Mouse (Mus musculus) 3T3-L1 (cell line): Measurements from ENCODE around the gene Pomt1.

ENCODE experiments used
- DNase-seq: peaks from one replicate; pipeline ENCODE4 v3.0.0-alpha.2; 2015; ENCODE audit warnings: low read depth, low spot score

Gene Pomt1

GRCm38 (mm10) chr2:32235886-32236759 lies at the start of gene Pomt1:
Gene Pomt1, plus strand, starts transcription at chr2:32236590.
- peak; percentile 95 for DNase-seq

GRCm38 (mm10) chr2:32187019-32187551 lies 49.3 kb upstream of the Pomt1 start:
- no peak for DNase-seq

GRCm38 (mm10) chr2:32187649-32188048 lies 48.7 kb upstream of the Pomt1 start:
- DNase-seq: no peak

GRCm38 (mm10) chr2:32189060-32189681 lies 47.2 kb upstream of the Pomt1 start:
- no peak for DNase-seq

GRCm38 (mm10) chr2:32190620-32191019 lies 45.8 kb upstream of the Pomt1 start:
- DNase-seq: no peak

- DNase-seq: peak; percentile 63
These were observed 44.4 kb upstream of the Pomt1 start for GRCm38 (mm10) chr2:32191872-32192507.

GRCm38 (mm10) chr2:32198977-32199376 lies 37.4 kb upstream of the Pomt1 start:
- no peak for DNase-seq

GRCm38 (mm10) chr2:32200033-32200432 lies 36.4 kb upstream of the Pomt1 start:
- no peak for DNase-seq

GRCm38 (mm10) chr2:32200712-32201111 lies 35.7 kb upstream of the Pomt1 start:
- DNase-seq: no peak

GRCm38 (mm10) chr2:32201527-32201926 lies 34.9 kb upstream of the Pomt1 start:
- DNase-seq: peak; percentile 87

- no peak for DNase-seq
These were observed 32.5 kb upstream of the Pomt1 start for GRCm38 (mm10) chr2:32203853-32204252.

GRCm38 (mm10) chr2:32207682-32208081 lies 28.7 kb upstream of the Pomt1 start:
- no peak for DNase-seq

- no peak for DNase-seq
These were observed 24.7 kb upstream of the Pomt1 start for GRCm38 (mm10) chr2:32211689-32212088.

- DNase-seq: no peak
These were observed 23.4 kb upstream of the Pomt1 start for GRCm38 (mm10) chr2:32213000-32213399.

- DNase-seq: no peak
These were observed 20.8 kb upstream of the Pomt1 start for GRCm38 (mm10) chr2:32215576-32215975.

GRCm38 (mm10) chr2:32216506-32216905 lies 19.9 kb upstream of the Pomt1 start:
- DNase-seq: no peak

- DNase-seq: peak; percentile 36
These were observed 18.7 kb upstream of the Pomt1 start for GRCm38 (mm10) chr2:32217656-32218055.

GRCm38 (mm10) chr2:32218113-32218512 lies 18.3 kb upstream of the Pomt1 start:
- DNase-seq: peak; percentile 82

GRCm38 (mm10) chr2:32218541-32219334 lies 17.7 kb upstream of the Pomt1 start:
- DNase-seq: no peak

- DNase-seq: no peak
These were observed 16.9 kb upstream of the Pomt1 start for GRCm38 (mm10) chr2:32219501-32219900.

GRCm38 (mm10) chr2:32220021-32220420 lies 16.4 kb upstream of the Pomt1 start:
- no peak for DNase-seq
